Mouse (Mus musculus) stomach, postnatal 0 days (tissue): ENCODE data around the gene Fam117b. TPM values are rescaled to one million over a fixed set of nuclear protein-coding genes. Genes with fewer than 3 reads are reported as not detected.

ENCODE experiments used
- ATAC-seq: fragments of 200-750 bp; cut with Nextera tagmentation; 2 replicates; pipeline ENCODE4 v1.8.0; 2017; ENCODE audit not compliant: low FRiP score, low TSS enrichment
- DNase-seq: peaks from one replicate; pipeline ENCODE4 v3.0.0-alpha.2; 2016; ENCODE audit warnings: low spot score
- H3K27ac ChIP-seq: fragments of 300-500 bp; sonication (generic); replicated peaks from 2 replicates; pipeline ENCODE4 v1.5.1; 2014; ENCODE audit warnings: mild to moderate bottlenecking, control low read depth
- H3K27me3 ChIP-seq: fragments of 300-500 bp; sonication (generic); 2 replicates; pipeline ENCODE4 v1.6.1; 2014; ENCODE audit warnings: low read length; ENCODE audit not compliant: control insufficient read depth, insufficient read depth
- H3K36me3 ChIP-seq: fragments of 300-500 bp; sonication (generic); 2 replicates; pipeline ENCODE4 v1.6.1; 2014; ENCODE audit warnings: low read length, mixed read lengths; ENCODE audit not compliant: control insufficient read depth, insufficient read depth
- H3K4me1 ChIP-seq: fragments of 300-500 bp; sonication (generic); replicated peaks from 2 replicates; pipeline ENCODE4 v1.6.1; 2014; ENCODE audit warnings: antibody characterized with exemption; ENCODE audit not compliant: control insufficient read depth, insufficient read depth
- H3K4me2 ChIP-seq: fragments of 300-500 bp; sonication (generic); replicated peaks from 2 replicates; pipeline ENCODE4 v1.6.1; 2014; ENCODE audit warnings: low read depth, mild to moderate bottlenecking, control low read depth, moderate library complexity
- H3K4me3 ChIP-seq: fragments of 300-500 bp; sonication (generic); 2 replicates; pipeline ENCODE4 v1.5.1; 2014; ENCODE audit warnings: low read depth, low read length, control low read depth
- H3K9ac ChIP-seq: fragments of 300-500 bp; sonication (generic); 2 replicates; pipeline ENCODE4 v1.6.1; 2014; ENCODE audit warnings: mild to moderate bottlenecking, low read length, control low read depth, mixed read lengths
- H3K9me3 ChIP-seq: fragments of 300-500 bp; sonication (generic); 2 replicates; pipeline ENCODE4 v1.6.1; 2016; ENCODE audit warnings: low read length; ENCODE audit not compliant: control insufficient read depth
- CTCF ChIP-seq: IDR thresholded peaks from 2 replicates; pipeline ENCODE4 v1.5.1; 2016; ENCODE audit warnings: antibody characterized with exemption, low read depth, mild to moderate bottlenecking, moderate library complexity
- EP300 ChIP-seq: optimal IDR thresholded peaks from 2 replicates; pipeline ENCODE3; 2016; ENCODE audit warnings: antibody characterized with exemption
- WGBS: fragments of 180-500 bp; shearing (Covaris S2); extraction: QIAGEN DNeasy Blood & Tissue Kit; methylation state at CpG from one replicate; pipeline ENCODE4 v1.1.7; 2014; 5-methylcytosine and 5-hydroxymethylcytosine counted together
- polyA plus RNA-seq: library from polyadenylated mRNA; unstranded; fragments of >200 nt; fragmentation: Nextera tagmentation; extraction: Ambion mirVana; gene quantifications from 2 replicates; pipeline ENCODE4 v1.2.1, GENCODE M21; 2015

Fam117b gene
- polyA plus RNA-seq, 1 experiment from 2014 or later, result 4.3 TPM

DNA sequence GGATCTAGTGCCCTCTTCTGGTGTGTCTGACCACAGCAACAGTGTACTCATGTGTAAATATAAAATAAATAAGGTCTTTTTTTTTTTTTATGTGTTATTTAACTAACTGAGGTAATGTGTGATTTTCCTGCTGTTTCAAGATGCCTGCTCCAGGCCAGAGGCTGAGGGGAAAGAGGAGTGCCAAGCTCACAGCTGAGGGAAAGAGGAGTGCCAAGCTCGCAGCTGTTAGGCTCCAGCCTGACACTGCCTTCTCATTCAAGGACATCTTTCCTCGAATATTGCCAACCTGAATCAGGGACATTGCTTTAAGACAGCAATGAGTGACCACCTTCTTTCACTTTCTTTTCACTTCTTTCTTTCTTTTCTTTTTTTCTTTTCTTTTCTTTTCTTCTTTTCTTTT lies 95.9 kb downstream of the Fam117b start:
- Histone ChIP-seq H3K27ac (no peak overlapping the region), H3K4me3 (no peak overlapping the region), H3K4me1 (no peaks in the 10 kb centered on the region), H3K9me3 (no peaks in the 10 kb centered on the region), H3K36me3 (no peaks in the 10 kb centered on the region), H3K4me2 (no peak overlapping the region), H3K9ac (no peak overlapping the region), H3K27me3 (no peaks in the 10 kb centered on the region)
- DNase-seq (no peak), ATAC-seq (no peak)
- no peak for TF ChIP-seq CTCF
- no peak for TF ChIP-seq EP300
- WGBS, result 80% methylated on average over 2 of the region's 2 CpGs

GRCm38 (mm10) chr1:60013779-60014178 lies 101.0 kb downstream of the Fam117b start:
- 84% methylated on average over 10 of the region's 10 CpGs for WGBS
- DNase-seq (no peak), ATAC-seq (no peak)
- Histone ChIP-seq H3K36me3 (no peaks in the 10 kb centered on the region), H3K9me3 (no peaks in the 10 kb centered on the region), H3K27me3 (no peaks in the 10 kb centered on the region), H3K4me1 (no peaks in the 10 kb centered on the region), H3K4me3 (no peak overlapping the region), H3K9ac (no peak overlapping the region), H3K4me2 (no peak overlapping the region), H3K27ac (no peak overlapping the region)
- TF ChIP-seq CTCF (no peak), EP300 (no peak)

DNA sequence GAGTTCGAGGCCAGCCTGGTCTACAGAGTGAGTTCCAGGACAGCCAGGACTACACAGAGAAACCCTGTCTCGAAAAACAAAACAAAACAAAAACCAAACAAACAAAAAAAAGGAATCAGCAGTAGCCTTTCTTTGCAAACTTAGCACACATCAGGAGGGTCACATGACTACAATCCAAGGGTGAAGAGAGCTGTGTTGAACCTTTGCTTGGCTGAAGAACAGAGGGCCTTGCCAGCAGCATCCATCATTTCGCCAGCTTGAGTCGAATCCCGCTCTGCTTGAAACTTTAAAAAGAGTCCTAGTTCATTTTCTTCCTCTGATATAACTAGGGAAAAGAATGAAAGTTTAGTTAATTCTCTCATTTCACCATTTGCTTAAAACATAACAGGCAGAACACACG lies 102.7 kb downstream of the Fam117b start:
- Histone ChIP-seq H3K27ac (no peak overlapping the region), H3K36me3 (no peaks in the 10 kb centered on the region), H3K27me3 (no peaks in the 10 kb centered on the region), H3K4me2 (no peak overlapping the region), H3K9me3 (no peaks in the 10 kb centered on the region), H3K9ac (no peak overlapping the region), H3K4me3 (no peak overlapping the region), H3K4me1 (no peaks in the 10 kb centered on the region)
- TF ChIP-seq CTCF (no peak), EP300 (no peak)
- ATAC-seq (no peak), DNase-seq (no peak)
- WGBS, result 76% methylated on average over 6 of the region's 6 CpGs

GRCm38 (mm10) chr1:60016136-60016611 lies 103.4 kb downstream of the Fam117b start:
- no peaks in the 10 kb centered on the region for H3K36me3 ChIP-seq
- no peak overlapping the region for H3K9ac ChIP-seq
- no peak overlapping the region for H3K4me3 ChIP-seq
- DNase-seq, result no peak
- WGBS, result 68% methylated on average over 5 of the region's 5 CpGs
- H3K4me2 ChIP-seq, result no peak overlapping the region
- no peaks in the 10 kb centered on the region for H3K9me3 ChIP-seq
- H3K27ac ChIP-seq, result no peak overlapping the region
- H3K4me1 ChIP-seq, result no peaks in the 10 kb centered on the region
- no peak for ATAC-seq
- TF ChIP-seq CTCF (no peak), EP300 (no peak)
- no peaks in the 10 kb centered on the region for H3K27me3 ChIP-seq

DNA sequence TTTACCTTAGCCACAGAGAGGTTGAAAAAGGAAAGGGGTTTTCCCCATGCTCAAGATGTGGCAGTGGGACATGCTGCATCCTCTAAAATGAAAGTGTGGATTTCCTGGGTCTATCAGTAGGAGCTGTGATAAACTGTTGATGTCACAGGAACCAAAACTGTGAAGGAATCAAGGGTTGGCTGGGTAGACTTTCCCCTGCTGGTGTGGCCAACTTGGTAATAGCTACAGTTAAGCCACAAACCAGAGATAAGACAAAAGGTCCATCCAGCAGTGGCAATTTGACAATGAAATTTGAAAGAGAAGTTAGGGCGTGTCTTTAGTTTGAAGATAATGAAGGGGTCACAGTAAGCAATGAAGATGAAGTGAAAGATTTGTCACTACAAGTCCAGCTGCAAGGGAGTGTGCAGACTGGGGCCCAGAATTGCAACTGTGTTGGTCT lies 104.2 kb downstream of the Fam117b start:
- WGBS, result 89% methylated on average over 1 of the region's 1 CpGs

More for the DNA sequence above, 104.2 kb downstream of the Fam117b start:
- TF ChIP-seq EP300, result no peak
- TF ChIP-seq CTCF, result no peak
- Histone ChIP-seq H3K9me3 (no peaks in the 10 kb centered on the region), H3K4me2 (no peak overlapping the region), H3K4me1 (no peaks in the 10 kb centered on the region), H3K27me3 (no peaks in the 10 kb centered on the region), H3K36me3 (no peaks in the 10 kb centered on the region), H3K4me3 (no peak overlapping the region), H3K27ac (no peak overlapping the region), H3K9ac (no peak overlapping the region)
- ATAC-seq (no peak), DNase-seq (no peak)

Other genes with a start within 250 kb of the Fam117b start
- gene Sumo1, start 242.2 kb upstream of the Fam117b start, polyA plus RNA-seq, result 224 TPM in 2 replicates
- gene Nop58, start 228.0 kb upstream of the Fam117b start, polyA plus RNA-seq, result 111 and 116 TPM in 2 replicates
- gene Bmpr2, start 149.6 kb upstream of the Fam117b start, polyA plus RNA-seq, result 5.2 and 5.6 TPM in 2 replicates
- 0.90 and 1.4 TPM in 2 replicates for gene Ica1l, start 130.2 kb downstream of the Fam117b start, polyA plus RNA-seq
- gene Carf, start 185.2 kb downstream of the Fam117b start, polyA plus RNA-seq, result 2.5 and 2.8 TPM in 2 replicates
- gene Wdr12, start 185.6 kb downstream of the Fam117b start, polyA plus RNA-seq, result 20.9 and 23.5 TPM in 2 replicates